Mouse (Mus musculus) C2C12 (cell line): Measurements from ENCODE around the gene Trp53i11. TPM values are rescaled to one million over a fixed set of nuclear protein-coding genes. Genes with fewer than 3 reads are reported as not detected.

Source experiments
- H3K27me3 ChIP-seq: one replicate; pipeline ENCODE4 v1.6.1; 2011; ENCODE audit not compliant: control insufficient read depth, insufficient read depth, insufficient read length
- H3K36me3 ChIP-seq: one replicate; pipeline ENCODE4 v1.6.1; 2011; ENCODE audit not compliant: control insufficient read depth, insufficient read depth
- H3K4me3 ChIP-seq: one replicate; pipeline ENCODE4 v1.5.1; 2011; ENCODE audit warnings: mild to moderate bottlenecking, control low read depth; ENCODE audit not compliant: poor library complexity, insufficient read depth, severe bottlenecking
- H3K79me2 ChIP-seq: one replicate; pipeline ENCODE4 v1.6.1; 2011; ENCODE audit not compliant: control insufficient read depth, insufficient read depth
- H3K79me3 ChIP-seq: one replicate; pipeline ENCODE4 v1.6.1; 2011; ENCODE audit warnings: low read depth, control low read depth
- H3ac ChIP-seq: one replicate; pipeline ENCODE3; 2011; ENCODE audit warnings: low read depth; ENCODE audit not compliant: control insufficient read depth, insufficient read length
- CEBPB ChIP-seq: IDR thresholded peaks from one replicate; pipeline ENCODE4 v1.6.1; 2011; ENCODE audit warnings: low read depth, mild to moderate bottlenecking, control low read depth, moderate library complexity
- CTCF ChIP-seq: IDR thresholded peaks from one replicate; pipeline ENCODE4 v1.5.1; 2011; ENCODE audit not compliant: control insufficient read depth, insufficient read depth, insufficient read length
- FOSL1 ChIP-seq: IDR thresholded peaks from one replicate; pipeline ENCODE4 v1.8.0; 2011; ENCODE audit warnings: mild to moderate bottlenecking, low read length; ENCODE audit not compliant: poor library complexity, insufficient read depth, severe bottlenecking
- MAX ChIP-seq: IDR thresholded peaks from one replicate; pipeline ENCODE4 v1.6.1; 2011; ENCODE audit warnings: mild to moderate bottlenecking, control low read depth
- MYOD1 ChIP-seq: IDR thresholded peaks from one replicate; pipeline ENCODE4 v1.6.1; 2011; ENCODE audit warnings: low read depth; ENCODE audit not compliant: control insufficient read depth, insufficient read length
- MYOG ChIP-seq: IDR thresholded peaks from one replicate; pipeline ENCODE4 v1.6.1; 2011; ENCODE audit not compliant: control insufficient read depth, insufficient read length; ENCODE audit errors: extremely low read depth
- USF1 ChIP-seq: IDR thresholded peaks from one replicate; pipeline ENCODE4 v1.6.1; 2011; ENCODE audit warnings: low read depth, mild to moderate bottlenecking, control low read depth, moderate library complexity
- polyA plus RNA-seq: library from polyadenylated mRNA; unstranded; fragments of >200 nt; fragmentation: generic; extraction: Trizol; gene quantifications from one replicate; pipeline ENCODE4 v1.2.1, GENCODE M21; 2012; ENCODE audit warnings: missing spikeins

Trp53i11 gene
- polyA plus RNA-seq, 1 experiment, result 3.3 TPM

GRCm38 (mm10) chr2:93150673-93151450, 36.5 kb upstream of the Trp53i11 start:
- TF ChIP-seq MYOG (no peak), MYOD1 (no peak), FOSL1 (no peak), CTCF (no peak), CEBPB (no peak), USF1 (no peak), MAX (no peak)
- Histone ChIP-seq H3K36me3 (no peaks in the 10 kb centered on the region), H3K4me3 (no peak overlapping the region), H3K79me2 (no peaks in the 10 kb centered on the region), H3K79me3 (no peaks in the 10 kb centered on the region), H3K27me3 (peaks cover 68% of the 10 kb centered on the region), H3ac (no peak overlapping the region)

GRCm38 (mm10) chr2:93152191-93152601, 35.2 kb upstream of the Trp53i11 start:
- TF ChIP-seq FOSL1, result no peak
- no peak for TF ChIP-seq MAX
- no peak for TF ChIP-seq MYOD1
- TF ChIP-seq CTCF, result no peak
- no peak for TF ChIP-seq MYOG
- no peak for TF ChIP-seq CEBPB
- no peak for TF ChIP-seq USF1
- Histone ChIP-seq H3ac (no peak overlapping the region), H3K4me3 (no peak overlapping the region), H3K36me3 (no peaks in the 10 kb centered on the region), H3K79me3 (no peaks in the 10 kb centered on the region), H3K79me2 (no peaks in the 10 kb centered on the region), H3K27me3 (peaks cover 73% of the 10 kb centered on the region)

- H3ac ChIP-seq, result no peak overlapping the region
- H3K36me3 ChIP-seq, result no peaks in the 10 kb centered on the region
- H3K79me2 ChIP-seq, result no peaks in the 10 kb centered on the region
- no peaks in the 10 kb centered on the region for H3K79me3 ChIP-seq
- H3K4me3 ChIP-seq, result no peak overlapping the region
- TF ChIP-seq MYOG (no peak), USF1 (no peak), FOSL1 (no peak), CTCF (no peak), CEBPB (no peak), MYOD1 (no peak), MAX (no peak)
- H3K27me3 ChIP-seq, result peaks cover 71% of the 10 kb centered on the region
Observed at GRCm38 (mm10) chr2:93152883-93153491, 34.4 kb upstream of the Trp53i11 start.

DNA sequence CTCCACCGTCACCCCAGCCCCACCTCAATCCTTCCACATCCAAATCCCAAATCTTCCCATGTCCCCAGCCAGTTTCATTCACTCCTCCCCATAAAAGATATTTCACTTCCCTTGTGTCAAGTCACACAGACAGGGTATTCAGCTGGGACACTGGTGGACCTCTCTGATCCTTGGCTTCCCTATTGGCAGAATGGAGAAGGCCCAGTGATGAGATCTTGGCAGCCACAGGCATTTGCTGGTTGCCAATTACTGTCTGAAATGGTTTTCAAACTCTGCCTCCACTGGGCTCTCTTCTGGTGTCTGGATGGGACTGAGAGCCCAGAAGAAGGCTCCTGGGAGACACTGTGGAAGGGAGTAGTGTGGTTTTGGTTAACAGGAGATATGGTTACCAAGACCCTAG, 33.5 kb upstream of the Trp53i11 start:
- Histone ChIP-seq H3K36me3 (no peaks in the 10 kb centered on the region), H3K79me2 (no peaks in the 10 kb centered on the region), H3K4me3 (no peak overlapping the region), H3K79me3 (no peaks in the 10 kb centered on the region), H3ac (no peak overlapping the region), H3K27me3 (peaks cover 72% of the 10 kb centered on the region)
- no peak for TF ChIP-seq CEBPB
- no peak for TF ChIP-seq FOSL1
- TF ChIP-seq MAX, result no peak
- TF ChIP-seq MYOD1, result no peak
- no peak for TF ChIP-seq USF1

DNA sequence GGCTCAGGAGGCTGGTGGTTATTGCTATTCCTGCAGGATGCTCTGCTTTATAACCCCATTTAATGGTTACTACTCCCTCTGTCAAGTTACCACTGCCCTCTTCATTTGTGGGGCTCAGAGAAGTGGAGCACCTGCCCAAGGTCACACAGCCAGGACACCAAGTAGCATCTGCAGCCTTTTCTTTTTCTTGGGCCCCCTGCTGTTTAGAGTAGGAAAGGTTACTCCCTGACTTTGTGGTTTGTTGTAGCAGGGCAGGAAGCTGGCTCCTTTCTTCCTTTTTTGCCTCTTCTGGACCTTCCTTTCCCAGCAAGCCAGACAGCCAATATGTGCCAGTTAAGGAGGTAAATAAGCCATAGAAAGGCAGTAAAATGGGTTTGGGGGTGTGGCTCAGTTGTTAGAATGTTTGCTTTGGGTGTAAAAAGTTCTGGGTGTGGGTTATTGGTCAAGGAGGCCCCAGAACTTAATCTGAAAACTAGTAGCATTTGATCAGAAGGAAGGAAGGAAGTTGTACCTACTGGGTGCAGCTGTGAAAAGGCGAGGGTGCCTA, 32.8 kb upstream of the Trp53i11 start:
- H3K79me3 ChIP-seq, result no peaks in the 10 kb centered on the region

More for the DNA sequence above, 32.8 kb upstream of the Trp53i11 start:
- peaks cover 73% of the 10 kb centered on the region for H3K27me3 ChIP-seq
- no peaks in the 10 kb centered on the region for H3K36me3 ChIP-seq
- no peaks in the 10 kb centered on the region for H3K79me2 ChIP-seq
- no peak for TF ChIP-seq MYOG
- TF ChIP-seq MAX, result no peak
- no peak for TF ChIP-seq CEBPB
- no peak for TF ChIP-seq FOSL1
- TF ChIP-seq CTCF, result no peak
- no peak for TF ChIP-seq USF1
- TF ChIP-seq MYOD1, result no peak
- no peak overlapping the region for H3K4me3 ChIP-seq
- H3ac ChIP-seq, result no peak overlapping the region
